25 mouse cellular contexts compared by ENCODE assay signal in genomic region chr5:8987925-8988324, GRCm38 (mm10).
"Had no signal": no experiment of that assay in that cellular context is flagged by ENCODE, and none has a peak within 500 bp of the region (broad histone marks: within the 10 kb centered on the region; RNA-seq: fewer than 3 reads in every experiment).

No protein-coding gene starts in this region.

- H3K27me3 ChIP-seq: heart, embryonic 12.5 days; hindbrain, embryonic 12.5 days; intestine, embryonic 15.5 days; limb, embryonic 13.5 days; limb, embryonic 15.5 days; liver, embryonic 12.5 days had no signal

- H3K4me1 ChIP-seq: heart, embryonic 10.5 days; heart, embryonic 12.5 days; hindbrain, embryonic 10.5 days; hindbrain, embryonic 12.5 days; intestine, embryonic 15.5 days; limb, embryonic 13.5 days; limb, embryonic 15.5 days; liver, embryonic 12.5 days had no signal

- DNase-seq: gastrocnemius, postnatal 10 days; gastrocnemius, postnatal 25 days; heart, adult 18-20 months; heart, postnatal 10 days; heart, postnatal 4 days; kidney, adult 18-20 months; kidney, adult 8-10 months; kidney, postnatal 10 days; kidney, postnatal 25 days; kidney, postnatal 4 days; layer of hippocampus, adult 9-11 months; layer of hippocampus, postnatal 36 days; left cerebral cortex, postnatal 4 days had no signal

- ATAC-seq: hindbrain, embryonic 16.5 days; inflammation-experienced regulatory T-cells, adult 6 months; intestine, embryonic 15.5 days; intestine, postnatal 0 days; liver, embryonic 12.5 days had no signal

- H3K4me3 ChIP-seq: heart, embryonic 10.5 days; heart, embryonic 12.5 days; hindbrain, embryonic 10.5 days; hindbrain, embryonic 12.5 days; intestine, embryonic 15.5 days; limb, embryonic 13.5 days; limb, embryonic 15.5 days; liver, embryonic 12.5 days had no signal

- H3K27ac ChIP-seq: heart, embryonic 10.5 days; hindbrain, embryonic 10.5 days; hindbrain, embryonic 12.5 days; hindbrain, embryonic 14.5 days; intestine, embryonic 15.5 days; limb, embryonic 13.5 days; limb, embryonic 15.5 days; liver, embryonic 12.5 days had no signal
